Mouse (Mus musculus): ENCODE data around the gene Igf2bp3. TPM values are rescaled to one million over a fixed set of nuclear protein-coding genes. Genes with fewer than 3 reads are reported as not detected.

Igf2bp3 gene
- polyA plus RNA-seq, 1 experiment = 0.30 TPM

DNA sequence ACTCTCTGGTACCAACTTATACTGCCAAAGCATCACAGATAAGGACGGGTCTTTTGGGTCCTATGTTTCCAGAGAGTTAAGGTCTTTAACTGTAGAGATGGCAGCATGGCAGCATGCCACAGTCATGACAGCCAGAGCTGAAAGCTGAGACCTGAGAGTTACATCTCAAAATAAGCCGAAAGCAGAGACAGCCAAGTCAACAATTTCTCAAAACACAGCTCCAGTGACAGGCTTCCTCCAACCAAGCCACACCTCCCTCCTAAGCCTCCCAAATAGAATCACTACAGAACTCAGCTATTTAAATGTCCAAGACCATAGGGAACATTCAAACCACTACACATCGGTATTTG lies 58.0 kb downstream of the Igf2bp3 start:
- H3K4me3 ChIP-seq (ENCODE audit: insufficient read depth, poor library complexity, severe bottlenecking) = no peak overlapping the region
- H3K36me3 ChIP-seq (ENCODE audit: control insufficient read depth, insufficient read depth) = no peaks in the 10 kb centered on the region
- H3K27me3 ChIP-seq (ENCODE audit: control insufficient read depth, insufficient read depth, insufficient read length) = peaks cover 11% of the 10 kb centered on the region
- TF ChIP-seq USF1 (IDR thresholded peaks at IDR 0.05; ENCODE audit: low read depth) (no peak), FOSL1 (IDR thresholded peaks at IDR 0.05; ENCODE audit: insufficient read depth, low read length, poor library complexity, severe bottlenecking) (no peak), MAX (IDR thresholded peaks at IDR 0.05) (no peak), CEBPB (IDR thresholded peaks at IDR 0.05; ENCODE audit: low read depth) (no peak), MYOG (IDR thresholded peaks at IDR 0.05; ENCODE audit: control insufficient read depth, extremely low read depth, insufficient read length) (no peak), CTCF (IDR thresholded peaks at IDR 0.05; ENCODE audit: control insufficient read depth, insufficient read depth, insufficient read length) (no peak), MYOD1 (IDR thresholded peaks at IDR 0.05; ENCODE audit: control insufficient read depth, insufficient read length, low read depth) (no peak)
- H3K79me3 ChIP-seq (ENCODE audit: low read depth) = no peaks in the 10 kb centered on the region
- no peaks in the 10 kb centered on the region for H3K79me2 ChIP-seq (ENCODE audit: control insufficient read depth, insufficient read depth)
- no peak overlapping the region for H3ac ChIP-seq (ENCODE audit: control insufficient read depth, insufficient read length, low read depth)

DNA sequence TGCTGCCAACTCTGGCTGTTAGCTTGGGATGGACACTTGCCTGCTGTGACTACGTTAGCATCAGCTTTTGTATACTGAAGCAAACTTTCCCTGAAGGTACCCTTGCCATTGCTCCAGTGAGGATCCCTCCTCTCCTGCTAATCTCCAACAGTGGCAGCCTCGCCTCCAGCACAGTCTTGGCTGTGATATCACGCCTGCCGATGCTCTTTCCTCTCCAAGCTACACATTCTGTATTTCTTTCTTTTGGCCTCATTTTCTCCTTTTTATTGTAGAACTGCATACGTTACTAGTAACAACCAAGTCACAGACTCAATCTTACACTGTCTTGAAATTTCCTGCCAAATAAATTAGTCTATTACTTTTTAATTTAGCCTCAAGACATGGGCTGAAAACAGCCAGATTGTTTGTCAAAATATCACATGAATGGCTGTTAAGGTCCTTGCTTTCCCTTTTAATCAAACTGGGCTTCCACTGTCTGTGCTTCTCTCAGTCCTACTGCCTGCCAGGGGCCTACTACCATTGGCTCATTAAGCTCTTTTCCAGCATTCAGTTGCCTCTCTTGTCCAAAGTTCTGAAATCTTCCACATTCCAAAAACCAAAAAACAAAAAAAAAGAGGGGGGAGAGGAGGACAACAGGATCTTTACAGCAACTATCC lies 58.5 kb downstream of the Igf2bp3 start:
- TF ChIP-seq MAX (IDR thresholded peaks at IDR 0.05) (no peak), CEBPB (IDR thresholded peaks at IDR 0.05; ENCODE audit: low read depth) (no peak), USF1 (IDR thresholded peaks at IDR 0.05; ENCODE audit: low read depth) (no peak)
- no peaks in the 10 kb centered on the region for H3K36me3 ChIP-seq (ENCODE audit: control insufficient read depth, insufficient read depth)

GRCm38 (mm10) chr6:49151465-49151864 lies 63.3 kb downstream of the Igf2bp3 start:
- no peak for TF ChIP-seq CEBPB (IDR thresholded peaks at IDR 0.05; ENCODE audit: low read depth)
- TF ChIP-seq MYOG (IDR thresholded peaks at IDR 0.05; ENCODE audit: control insufficient read depth, extremely low read depth, insufficient read length) = no peak
- Histone ChIP-seq H3K79me3 (ENCODE audit: low read depth) (no peaks in the 10 kb centered on the region), H3K4me3 (ENCODE audit: insufficient read depth, poor library complexity, severe bottlenecking) (no peak overlapping the region), H3K27me3 (ENCODE audit: control insufficient read depth, insufficient read depth, insufficient read length) (peaks cover 33% of the 10 kb centered on the region), H3ac (ENCODE audit: control insufficient read depth, insufficient read length, low read depth) (no peak overlapping the region), H3K79me2 (ENCODE audit: control insufficient read depth, insufficient read depth) (no peaks in the 10 kb centered on the region), H3K36me3 (ENCODE audit: control insufficient read depth, insufficient read depth) (no peaks in the 10 kb centered on the region)

More for the DNA sequence above, 58.5 kb downstream of the Igf2bp3 start:
- no peak overlapping the region for H3K4me3 ChIP-seq (ENCODE audit: insufficient read depth, poor library complexity, severe bottlenecking)
- no peaks in the 10 kb centered on the region for H3K79me2 ChIP-seq (ENCODE audit: control insufficient read depth, insufficient read depth)
- no peaks in the 10 kb centered on the region for H3K79me3 ChIP-seq (ENCODE audit: low read depth)
- peaks cover 14% of the 10 kb centered on the region for H3K27me3 ChIP-seq (ENCODE audit: control insufficient read depth, insufficient read depth, insufficient read length)
- no peak overlapping the region for H3ac ChIP-seq (ENCODE audit: control insufficient read depth, insufficient read length, low read depth)

DNA sequence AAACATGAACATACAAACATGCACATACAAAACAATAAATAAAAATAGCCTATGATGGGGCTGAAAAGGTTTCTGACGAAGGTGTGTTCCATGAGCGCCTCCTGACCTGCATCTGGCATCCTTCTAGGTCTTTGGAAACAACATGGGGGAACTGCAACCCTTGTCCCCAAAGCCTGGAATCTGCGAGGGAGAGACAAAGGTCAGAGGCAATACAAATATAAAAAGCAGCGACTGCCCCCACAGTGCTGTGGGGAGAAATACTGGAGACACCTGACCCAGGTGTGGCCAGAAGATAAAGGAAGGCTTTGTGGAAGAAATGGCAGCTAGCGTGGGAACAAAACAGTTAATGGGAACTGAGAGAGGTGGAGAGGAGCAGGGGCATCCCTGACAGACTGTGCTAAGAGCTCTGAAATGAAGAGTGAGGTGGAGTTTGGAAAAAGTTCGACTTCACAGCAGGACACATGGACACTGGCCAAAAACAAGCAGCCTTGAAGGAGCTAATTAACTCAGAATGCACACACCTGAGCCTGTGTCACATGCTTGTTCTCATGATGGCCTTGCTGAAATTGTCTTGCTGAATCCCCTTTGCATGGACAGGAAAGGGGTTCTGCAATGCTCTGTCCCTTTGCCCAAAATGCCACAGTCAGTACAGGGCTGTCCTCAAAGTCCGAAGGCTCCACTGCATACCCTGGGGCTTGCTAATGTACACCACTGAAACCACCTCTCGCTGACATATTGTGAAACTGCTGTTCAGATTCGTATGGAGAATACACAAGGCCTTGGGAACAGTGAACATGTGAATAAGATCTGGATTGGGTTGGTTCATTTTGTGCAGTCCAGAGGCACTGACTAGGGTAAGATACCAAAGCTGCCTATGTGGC lies 64.2 kb downstream of the Igf2bp3 start:
- no peaks in the 10 kb centered on the region for H3K36me3 ChIP-seq (ENCODE audit: control insufficient read depth, insufficient read depth)
- H3K4me3 ChIP-seq (ENCODE audit: insufficient read depth, poor library complexity, severe bottlenecking) = no peak overlapping the region
- H3K79me2 ChIP-seq (ENCODE audit: control insufficient read depth, insufficient read depth) = no peaks in the 10 kb centered on the region
- H3K27me3 ChIP-seq (ENCODE audit: control insufficient read depth, insufficient read depth, insufficient read length) = peaks cover 30% of the 10 kb centered on the region
- H3K79me3 ChIP-seq (ENCODE audit: low read depth) = no peaks in the 10 kb centered on the region
- H3ac ChIP-seq (ENCODE audit: control insufficient read depth, insufficient read length, low read depth) = no peak overlapping the region
- TF ChIP-seq MYOD1 (IDR thresholded peaks at IDR 0.05; ENCODE audit: control insufficient read depth, insufficient read length, low read depth) (no peak), FOSL1 (IDR thresholded peaks at IDR 0.05; ENCODE audit: insufficient read depth, low read length, poor library complexity, severe bottlenecking) (no peak), CTCF (IDR thresholded peaks at IDR 0.05; ENCODE audit: control insufficient read depth, insufficient read depth, insufficient read length) (no peak), CEBPB (IDR thresholded peaks at IDR 0.05; ENCODE audit: low read depth) (no peak), USF1 (IDR thresholded peaks at IDR 0.05; ENCODE audit: low read depth) (no peak), MYOG (IDR thresholded peaks at IDR 0.05; ENCODE audit: control insufficient read depth, extremely low read depth, insufficient read length) (no peak), MAX (IDR thresholded peaks at IDR 0.05) (no peak)

DNA sequence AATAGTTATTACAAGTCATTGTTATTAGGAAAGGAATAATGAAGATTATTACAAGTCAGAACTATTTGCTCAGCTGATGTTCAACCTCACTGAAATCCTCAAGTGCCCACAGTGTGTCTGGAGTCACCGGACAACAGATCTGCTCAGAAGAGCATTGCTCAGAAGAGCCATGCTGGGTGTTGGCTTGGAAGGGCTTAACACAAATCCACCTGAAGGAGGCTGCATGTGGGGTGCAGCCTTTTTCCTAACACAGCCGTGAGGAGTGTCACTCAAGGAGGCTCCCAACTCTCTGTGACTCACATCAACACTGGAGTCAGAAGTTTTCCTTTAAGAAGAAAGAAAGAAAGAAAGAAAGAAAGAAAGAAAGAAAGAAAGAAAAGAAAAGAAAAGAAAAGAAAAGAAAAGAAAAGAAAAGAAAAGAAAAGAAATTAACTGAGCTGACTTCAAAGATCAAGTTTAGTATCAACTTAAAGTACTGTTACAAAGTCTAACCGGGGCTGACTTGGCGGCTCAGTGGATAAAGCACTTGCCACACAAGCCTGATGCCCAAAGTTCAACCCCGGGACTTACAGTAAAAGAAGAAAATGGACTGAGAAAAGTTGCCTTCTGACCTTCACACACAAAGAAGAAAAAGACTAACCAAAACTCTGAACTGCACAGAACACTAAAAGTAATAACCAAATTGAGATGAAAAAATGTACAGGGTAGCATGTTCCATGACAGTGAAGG lies 65.4 kb downstream of the Igf2bp3 start:
- Histone ChIP-seq H3K79me2 (ENCODE audit: control insufficient read depth, insufficient read depth) (no peaks in the 10 kb centered on the region), H3ac (ENCODE audit: control insufficient read depth, insufficient read length, low read depth) (no peak overlapping the region), H3K79me3 (ENCODE audit: low read depth) (no peaks in the 10 kb centered on the region), H3K36me3 (ENCODE audit: control insufficient read depth, insufficient read depth) (no peaks in the 10 kb centered on the region), H3K27me3 (ENCODE audit: control insufficient read depth, insufficient read depth, insufficient read length) (peaks cover 25% of the 10 kb centered on the region), H3K4me3 (ENCODE audit: insufficient read depth, poor library complexity, severe bottlenecking) (no peak overlapping the region)
- TF ChIP-seq USF1 (IDR thresholded peaks at IDR 0.05; ENCODE audit: low read depth) = no peak
- no peak for TF ChIP-seq MYOG (IDR thresholded peaks at IDR 0.05; ENCODE audit: control insufficient read depth, extremely low read depth, insufficient read length)
- no peak for TF ChIP-seq FOSL1 (IDR thresholded peaks at IDR 0.05; ENCODE audit: insufficient read depth, low read length, poor library complexity, severe bottlenecking)
- TF ChIP-seq MYOD1 (IDR thresholded peaks at IDR 0.05; ENCODE audit: control insufficient read depth, insufficient read length, low read depth) = no peak
- TF ChIP-seq CEBPB (IDR thresholded peaks at IDR 0.05; ENCODE audit: low read depth) = no peak
- no peak for TF ChIP-seq CTCF (IDR thresholded peaks at IDR 0.05; ENCODE audit: control insufficient read depth, insufficient read depth, insufficient read length)
- no peak for TF ChIP-seq MAX (IDR thresholded peaks at IDR 0.05)

All from C2C12 (cell line).